8 mouse cellular contexts compared by ENCODE assay signal in genomic region chr11:101278223-101279192, GRCm38 (mm10). TPM values are rescaled to one million over a fixed set of nuclear protein-coding genes. Genes with fewer than 3 reads are reported as not detected.
A peak's percentile ranks its signal among the peaks of the same experiment; 100 is the strongest.
DNase-seq lines count a peak whose midpoint lies in the region; ATAC-seq and TF ChIP-seq lines count a peak whose summit lies in the region.

TSS of gene Cntd1 (plus strand) at chr11:101279012.
TSS of gene Coa3 (minus strand) at chr11:101279114.

- peak within 1 kb of the TSS; percentile 76 for H3K9ac ChIP-seq in forebrain, embryonic 12.5 days
- peak within 1 kb of the TSS; percentile 68 for H3K9ac ChIP-seq in heart, postnatal 0 days (replicated peaks; ENCODE audit: low read depth, low read length)
- peak within 1 kb of the TSS; percentile 82 for H3K9ac ChIP-seq in liver, embryonic 14.5 days (replicated peaks)
- H3K9ac ChIP-seq in neural tube, embryonic 11.5 days (ENCODE audit: low read length): peak within 1 kb of the TSS; percentile 77
- peak within 1 kb of the TSS; percentile 77 for H3K9ac ChIP-seq in stomach, embryonic 16.5 days (ENCODE audit: low read length)

- no peaks in the 10 kb centered on the region for H3K9me3 ChIP-seq in forebrain, embryonic 12.5 days
- no peaks in the 10 kb centered on the region for H3K9me3 ChIP-seq in heart, postnatal 0 days (replicated peaks; ENCODE audit: control insufficient read depth, low read length)
- no peaks in the 10 kb centered on the region for H3K9me3 ChIP-seq in liver, embryonic 14.5 days (ENCODE audit: control insufficient read depth, low read length)
- H3K9me3 ChIP-seq in neural tube, embryonic 11.5 days (ENCODE audit: control insufficient read depth, low read length): no peaks in the 10 kb centered on the region
- H3K9me3 ChIP-seq in stomach, embryonic 16.5 days (replicated peaks; ENCODE audit: control insufficient read depth, low read length): no peaks in the 10 kb centered on the region

- H3K27me3 ChIP-seq in forebrain, embryonic 12.5 days: peaks cover 29% of the 10 kb centered on the region
- H3K27me3 ChIP-seq in heart, postnatal 0 days (ENCODE audit: control insufficient read depth, insufficient read depth, low read length): no peaks in the 10 kb centered on the region
- H3K27me3 ChIP-seq in liver, embryonic 14.5 days (ENCODE audit: control insufficient read depth, insufficient read depth, low read length): no peaks in the 10 kb centered on the region; the same call in 1 of the 2 replicates
- no peaks in the 10 kb centered on the region for H3K27me3 ChIP-seq in neural tube, embryonic 11.5 days (ENCODE audit: control insufficient read depth, insufficient read depth, low read length)
- H3K27me3 ChIP-seq in stomach, embryonic 16.5 days (ENCODE audit: control insufficient read depth, insufficient read depth, low read length): no peaks in the 10 kb centered on the region

- ATAC-seq in forebrain, embryonic 12.5 days (ENCODE audit: low FRiP score): peak; percentile 95
- ATAC-seq in heart, postnatal 0 days (ENCODE audit: insufficient read depth, low read depth): peak; percentile 98
- peak; percentile 90 for ATAC-seq in liver, embryonic 14.5 days (ENCODE audit: insufficient read depth)
- ATAC-seq in neural tube, embryonic 11.5 days (ENCODE audit: insufficient read depth, low FRiP score, low TSS enrichment): peak; percentile 95
- peak; percentile 94 for ATAC-seq in stomach, embryonic 16.5 days (ENCODE audit: insufficient read depth, low FRiP score)

- peak within 1 kb of the TSS; percentile 77 for H3K4me2 ChIP-seq in forebrain, embryonic 12.5 days
- peak within 1 kb of the TSS; percentile 68 for H3K4me2 ChIP-seq in heart, postnatal 0 days (ENCODE audit: low read depth, low read length)
- H3K4me2 ChIP-seq in liver, embryonic 14.5 days (ENCODE audit: low read depth): peak within 1 kb of the TSS; percentile 93
- peak within 1 kb of the TSS; percentile 92 for H3K4me2 ChIP-seq in neural tube, embryonic 11.5 days (ENCODE audit: low read depth)
- peak within 1 kb of the TSS; percentile 88 for H3K4me2 ChIP-seq in stomach, embryonic 16.5 days (ENCODE audit: low read depth, low read length)

- peaks cover 37% of the 10 kb centered on the region for H3K4me1 ChIP-seq in forebrain, embryonic 12.5 days
- H3K4me1 ChIP-seq in heart, postnatal 0 days (ENCODE audit: control insufficient read depth, insufficient read depth): peaks cover 25% of the 10 kb centered on the region
- H3K4me1 ChIP-seq in liver, embryonic 14.5 days (replicated peaks; ENCODE audit: control insufficient read depth in 2 of 2, insufficient read depth in 2 of 2, low read length in 1 of 2): peaks cover 10 to 19% of the 10 kb centered on the region in 2 experiments
- peaks cover 12% of the 10 kb centered on the region for H3K4me1 ChIP-seq in neural tube, embryonic 11.5 days (ENCODE audit: control insufficient read depth, insufficient read depth, low read length)
- H3K4me1 ChIP-seq in stomach, embryonic 16.5 days (ENCODE audit: control insufficient read depth, insufficient read depth, low read length): peaks cover 35% of the 10 kb centered on the region

- no peak; the same call in 1 of the 2 replicates for TF ChIP-seq EP300 in heart, postnatal 0 days (IDR thresholded peaks at IDR 0.05; ENCODE audit: low read depth)
- no peak; the same call in 1 of the 2 replicates for TF ChIP-seq EP300 in liver, embryonic 14.5 days (IDR thresholded peaks at IDR 0.05; ENCODE audit: low read depth)

- peak; percentile 96 for DNase-seq in ES-CJ7 (ENCODE audit: low read depth, low spot score)
- DNase-seq in c-Kit-positive CD71-positive TER-119-positive erythroid progenitor cells, embryonic 14.5 days (ENCODE audit: low spot score): peak; percentile 79
- peak; percentile 93 for DNase-seq in heart, postnatal 0 days (ENCODE audit: low spot score)
- peak; percentile 91 to 94 for DNase-seq in kidney, postnatal 36 days
- peak; percentile 80 to 81 (median 80) for DNase-seq in liver, embryonic 14.5 days (ENCODE audit: low read depth in 3 of 3, low spot score in 3 of 3)
- peak; percentile 85 for DNase-seq in neural tube, embryonic 11.5 days (ENCODE audit: low spot score)

- H3K36me3 ChIP-seq in forebrain, embryonic 12.5 days (replicated peaks): no peaks in the 10 kb centered on the region
- no peaks in the 10 kb centered on the region for H3K36me3 ChIP-seq in heart, postnatal 0 days (replicated peaks; ENCODE audit: control insufficient read depth, insufficient read depth, low read length)
- H3K36me3 ChIP-seq in liver, embryonic 14.5 days (replicated peaks; ENCODE audit: control insufficient read depth, insufficient read depth, low read depth): no peaks in the 10 kb centered on the region; the same call in 1 of the 2 replicates
- no peaks in the 10 kb centered on the region for H3K36me3 ChIP-seq in neural tube, embryonic 11.5 days (ENCODE audit: control insufficient read depth, insufficient read depth, low read length)
- H3K36me3 ChIP-seq in stomach, embryonic 16.5 days (ENCODE audit: control insufficient read depth, insufficient read depth, low read length): no peaks in the 10 kb centered on the region

- no peak; the same call in 1 of the 2 replicates for TF ChIP-seq CTCF in heart, postnatal 0 days (IDR thresholded peaks at IDR 0.05; ENCODE audit: low read depth)
- peak; percentile 7; the same call in 1 of the 2 replicates for TF ChIP-seq CTCF in liver, embryonic 14.5 days (IDR thresholded peaks at IDR 0.05; ENCODE audit: low read depth)

- 11% methylated on average over 45 of the region's 45 CpGs for WGBS in forebrain, embryonic 12.5 days
- WGBS in heart, postnatal 0 days: 8% methylated on average over 45 of the region's 45 CpGs
- 2% methylated on average over 45 of the region's 45 CpGs for WGBS in liver, embryonic 14.5 days (ENCODE audit: insufficient replicate concordance)
- WGBS in neural tube, embryonic 11.5 days: 12% methylated on average over 45 of the region's 45 CpGs
- WGBS in stomach, embryonic 16.5 days: 6% methylated on average over 45 of the region's 45 CpGs

- peak within 1 kb of the TSS; percentile 76 for H3K4me3 ChIP-seq in forebrain, embryonic 12.5 days (replicated peaks)
- peak within 1 kb of the TSS; percentile 74 for H3K4me3 ChIP-seq in heart, postnatal 0 days (ENCODE audit: low read depth, low read length)
- H3K4me3 ChIP-seq in liver, embryonic 14.5 days (ENCODE audit: insufficient read depth in 1 of 2, low read depth in 2 of 2, low read length in 2 of 2): peak within 1 kb of the TSS; percentile 87 to 96
- peak within 1 kb of the TSS; percentile 77 for H3K4me3 ChIP-seq in neural tube, embryonic 11.5 days (ENCODE audit: low read depth, low read length)
- peak within 1 kb of the TSS; percentile 61 for H3K4me3 ChIP-seq in stomach, embryonic 16.5 days (replicated peaks; ENCODE audit: low read length)

- peak within 1 kb of the TSS; percentile 56; the same call in 1 of the 2 replicates for H3K27ac ChIP-seq in forebrain, embryonic 12.5 days
- peak within 1 kb of the TSS; percentile 61 for H3K27ac ChIP-seq in heart, postnatal 0 days (ENCODE audit: low read depth)
- peak within 1 kb of the TSS; percentile 68 for H3K27ac ChIP-seq in liver, embryonic 14.5 days
- no peak within 1 kb of the TSS; the same call in 1 of the 2 replicates for H3K27ac ChIP-seq in neural tube, embryonic 11.5 days (ENCODE audit: low read depth, low read length)
- H3K27ac ChIP-seq in stomach, embryonic 16.5 days (ENCODE audit: low read length): peak within 1 kb of the TSS; percentile 83

RNA-seq across cellular contexts. Expression of gene Cntd1, which starts in this region (rescaled TPM):
- polyA plus RNA-seq in forebrain, embryonic 12.5 days (2016; fragmentation: Nextera tagmentation; extraction: Ambion mirVana): 1.6 TPM in 2 replicates
- not detected in 2 replicates for total RNA-seq in heart, postnatal 0 days (2014; rRNA removed; ENCODE audit: low replicate concordance)
- polyA plus RNA-seq in heart, postnatal 0 days (2015; fragmentation: Nextera tagmentation; extraction: Ambion mirVana): 0.22 and 0.56 TPM in 2 replicates
- 0.44 and 0.68 TPM in 2 replicates for polyA plus RNA-seq in liver, embryonic 14.5 days (2012; rRNA removed)
- 0.44 and 0.72 TPM in 2 replicates for polyA plus RNA-seq in liver, embryonic 14.5 days (2014; fragmentation: Nextera tagmentation; extraction: Ambion mirVana)
- 1.6 and 2.5 TPM in 2 replicates for polyA plus RNA-seq in neural tube, embryonic 11.5 days (2014; fragmentation: Nextera tagmentation; extraction: Ambion mirVana)
- polyA plus RNA-seq in stomach, embryonic 16.5 days (2015; fragmentation: Nextera tagmentation; extraction: Ambion mirVana): 0.70 and 1.2 TPM in 2 replicates

RNA-seq across cellular contexts. Expression of gene Coa3, which starts in this region (rescaled TPM):
- 178 and 183 TPM in 2 replicates for polyA plus RNA-seq in forebrain, embryonic 12.5 days (2016; fragmentation: Nextera tagmentation; extraction: Ambion mirVana)
- total RNA-seq in heart, postnatal 0 days (2014; rRNA removed; ENCODE audit: low replicate concordance): 175 and 216 TPM in 2 replicates
- 189 and 206 TPM in 2 replicates for polyA plus RNA-seq in heart, postnatal 0 days (2015; fragmentation: Nextera tagmentation; extraction: Ambion mirVana)
- 58.7 and 84.8 TPM in 2 replicates for polyA plus RNA-seq in liver, embryonic 14.5 days (2012; rRNA removed)
- polyA plus RNA-seq in liver, embryonic 14.5 days (2014; fragmentation: Nextera tagmentation; extraction: Ambion mirVana): 109 and 122 TPM in 2 replicates
- polyA plus RNA-seq in neural tube, embryonic 11.5 days (2014; fragmentation: Nextera tagmentation; extraction: Ambion mirVana): 190 and 196 TPM in 2 replicates
- polyA plus RNA-seq in stomach, embryonic 16.5 days (2015; fragmentation: Nextera tagmentation; extraction: Ambion mirVana): 194 and 197 TPM in 2 replicates
